Mouse (Mus musculus) hindbrain, embryonic 13.5 days (tissue): ENCODE measurements around the gene Evx2. TPM values are rescaled to one million over a fixed set of nuclear protein-coding genes. Genes with fewer than 3 reads are reported as not detected.

ENCODE experiments used
- ATAC-seq: fragments of 200-750 bp; cut with Nextera tagmentation; 2 replicates; pipeline ENCODE4 v1.8.0; 2017; ENCODE audit warnings: moderate TSS enrichment; ENCODE audit not compliant: low FRiP score
- H3K27ac ChIP-seq: fragments of 300-500 bp; sonication (generic); 2 replicates; pipeline ENCODE4 v1.5.1; 2015; ENCODE audit warnings: inconsistent platforms, mild to moderate bottlenecking, moderate library complexity
- H3K27me3 ChIP-seq: fragments of 300-500 bp; sonication (generic); 2 replicates; pipeline ENCODE4 v1.6.1; 2015; ENCODE audit warnings: mild to moderate bottlenecking, inconsistent platforms
- H3K36me3 ChIP-seq: fragments of 300-500 bp; sonication (generic); 2 replicates; pipeline ENCODE4 v1.6.1; 2015; ENCODE audit warnings: mild to moderate bottlenecking, inconsistent platforms
- H3K4me1 ChIP-seq: fragments of 300-500 bp; sonication (generic); replicated peaks from 2 replicates; pipeline ENCODE4 v1.6.1; 2015; ENCODE audit warnings: inconsistent platforms
- H3K4me2 ChIP-seq: fragments of 300-500 bp; sonication (generic); 2 replicates; pipeline ENCODE4 v1.6.1; 2015; ENCODE audit warnings: inconsistent platforms, mild to moderate bottlenecking, moderate library complexity
- H3K4me3 ChIP-seq: fragments of 300-500 bp; sonication (generic); 2 replicates; pipeline ENCODE4 v1.5.1; 2015; ENCODE audit warnings: mild to moderate bottlenecking, inconsistent platforms
- H3K9ac ChIP-seq: fragments of 300-500 bp; sonication (generic); 2 replicates; pipeline ENCODE4 v1.6.1; 2015; ENCODE audit warnings: mild to moderate bottlenecking, inconsistent platforms
- H3K9me3 ChIP-seq: fragments of 300-500 bp; sonication (generic); 2 replicates; pipeline ENCODE4 v1.6.1; 2016; ENCODE audit warnings: inconsistent platforms
- WGBS: fragments of 180-500 bp; shearing (Covaris S2); methylation state at CpG from one replicate; pipeline ENCODE4 v1.1.7; 2015; 5-methylcytosine and 5-hydroxymethylcytosine counted together
- polyA plus RNA-seq: library from polyadenylated mRNA; unstranded; fragments of >200 nt; fragmentation: Nextera tagmentation; extraction: Ambion mirVana; gene quantifications from 2 replicates; pipeline ENCODE4 v1.2.1, GENCODE M21; 2015

Evx2 gene
- polyA plus RNA-seq, 1 experiment from 2014 or later, result 1.3 TPM

DNA sequence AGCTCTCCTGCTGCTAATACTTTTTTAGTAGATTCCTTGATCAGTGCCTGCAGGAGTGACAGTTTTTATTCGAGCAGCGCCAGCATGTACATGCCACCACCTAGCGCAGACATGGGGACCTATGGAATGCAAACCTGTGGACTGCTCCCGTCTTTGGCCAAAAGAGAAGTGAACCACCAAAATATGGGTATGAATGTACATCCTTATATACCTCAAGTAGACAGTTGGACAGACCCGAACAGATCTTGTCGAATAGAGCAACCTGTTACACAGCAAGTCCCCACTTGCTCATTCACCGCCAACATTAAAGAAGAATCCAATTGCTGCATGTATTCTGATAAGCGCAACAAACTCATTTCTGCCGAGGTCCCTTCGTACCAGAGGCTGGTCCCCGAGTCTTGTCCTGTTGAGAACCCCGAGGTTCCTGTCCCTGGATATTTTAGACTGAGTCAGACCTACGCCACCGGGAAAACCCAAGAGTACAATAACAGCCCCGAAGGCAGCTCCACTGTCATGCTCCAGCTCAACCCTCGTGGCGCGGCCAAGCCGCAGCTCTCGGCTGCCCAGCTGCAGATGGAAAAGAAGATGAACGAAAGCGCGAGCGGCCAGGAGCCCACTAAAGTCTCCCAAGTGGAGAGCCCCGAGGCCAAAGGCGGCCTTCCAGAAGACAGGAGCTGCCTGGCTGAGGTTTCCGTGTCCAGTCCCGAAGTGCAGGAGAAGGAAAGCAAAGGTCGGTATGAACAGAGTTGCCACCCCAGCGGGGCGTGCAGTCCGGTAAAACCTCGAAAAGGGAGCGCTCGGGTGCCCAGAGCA is 32.8 kb upstream of the Evx2 start:
- no peak overlapping the region for H3K9ac ChIP-seq
- H3K4me2 ChIP-seq, result no peak overlapping the region
- peaks cover 95% of the 10 kb centered on the region for H3K27me3 ChIP-seq
- H3K4me1 ChIP-seq, result peaks cover 6% of the 10 kb centered on the region; the same call in 1 of the 2 replicates
- WGBS, result 6% methylated on average over 35 of the region's 35 CpGs
- no peak overlapping the region for H3K27ac ChIP-seq
- H3K36me3 ChIP-seq, result no peaks in the 10 kb centered on the region
- no peaks in the 10 kb centered on the region for H3K9me3 ChIP-seq
- no peak for ATAC-seq
- no peak overlapping the region for H3K4me3 ChIP-seq

DNA sequence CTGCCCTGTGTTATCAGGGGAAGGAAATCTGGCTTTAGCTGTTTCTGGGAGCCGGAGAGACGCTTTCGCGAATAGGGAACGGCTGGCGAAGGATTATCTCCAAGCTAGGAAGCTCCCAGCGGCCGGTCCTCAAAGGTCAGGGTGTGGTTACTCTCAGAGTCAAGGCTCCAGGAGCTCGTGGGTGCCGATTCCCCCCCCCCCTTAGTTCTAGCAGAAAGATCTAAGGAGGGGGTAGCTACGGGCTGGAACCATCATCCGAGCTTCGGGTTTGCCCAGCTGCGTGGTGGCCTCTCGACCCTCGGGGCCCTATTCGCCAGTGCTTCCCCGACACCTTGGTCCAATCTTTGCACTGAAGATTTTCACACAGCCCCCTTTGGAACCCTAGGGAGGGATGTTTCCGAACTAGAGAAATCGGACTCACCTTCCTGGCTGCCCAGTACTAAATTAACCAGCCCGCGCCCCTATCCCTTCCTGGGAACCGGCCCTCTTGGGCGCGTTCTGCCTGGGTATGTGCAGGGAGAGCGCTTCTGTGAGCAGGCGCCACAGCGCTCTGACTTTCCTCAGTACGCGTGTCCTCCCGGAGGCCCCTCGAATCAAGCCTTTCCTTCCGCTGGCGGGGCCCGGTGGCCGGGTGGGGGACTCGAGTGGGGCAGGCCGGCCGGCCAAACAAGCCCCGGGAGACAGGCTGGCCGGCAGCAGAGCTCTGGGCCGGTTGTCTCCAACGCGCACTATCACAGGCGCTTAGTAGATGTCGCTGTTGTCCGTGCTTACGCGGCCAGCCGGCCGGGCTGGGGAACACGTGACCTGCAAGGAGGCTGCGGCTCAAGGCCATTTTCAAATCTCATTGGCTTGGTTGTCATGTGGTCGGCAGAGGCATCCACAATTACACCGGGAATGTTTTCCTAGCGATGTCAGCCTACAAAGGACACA is 31.9 kb upstream of the Evx2 start, which contains the start of gene Hoxd10:
Gene Hoxd10, plus strand, starts transcription at position 903 of the 930 bp plus-strand sequence.
- Histone ChIP-seq H3K4me3 (no peak within 1 kb of the TSS), H3K4me1 (peaks cover 6% of the 10 kb centered on the region; the same call in 1 of the 2 replicates), H3K9me3 (no peaks in the 10 kb centered on the region), H3K27me3 (peaks cover 95% of the 10 kb centered on the region), H3K4me2 (no peak within 1 kb of the TSS), H3K9ac (no peak within 1 kb of the TSS), H3K27ac (no peak within 1 kb of the TSS), H3K36me3 (no peaks in the 10 kb centered on the region)
- ATAC-seq, result 0 out of 2 replicates have a peak, but pooled peaks have one; percentile 46
- WGBS, result under 1% methylated on average over 56 of the region's 56 CpGs

DNA sequence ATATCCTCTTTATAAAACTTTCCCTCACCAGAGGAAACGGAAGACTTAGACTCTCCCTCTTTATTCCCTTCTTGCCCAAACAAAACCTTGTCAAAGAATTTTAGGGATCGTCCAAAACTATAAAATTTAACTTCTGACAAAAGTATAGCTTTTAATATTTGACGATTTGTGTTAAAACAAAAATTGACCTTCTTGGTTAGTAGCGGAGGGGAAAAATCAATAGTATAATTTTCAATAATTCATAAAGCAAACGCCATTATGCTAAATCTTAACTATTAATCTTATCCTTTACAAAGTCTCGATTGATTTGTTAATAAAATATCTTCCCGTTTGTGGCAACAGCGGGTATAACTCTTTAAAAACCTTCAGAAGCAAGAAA is 31.0 kb upstream of the Evx2 start:
- WGBS, result 9% methylated on average over 8 of the region's 8 CpGs
- no peak overlapping the region for H3K4me2 ChIP-seq
- H3K27ac ChIP-seq, result no peak overlapping the region
- no peak for ATAC-seq
- H3K9me3 ChIP-seq, result no peaks in the 10 kb centered on the region
- H3K4me1 ChIP-seq, result peaks cover 6% of the 10 kb centered on the region; the same call in 1 of the 2 replicates
- H3K9ac ChIP-seq, result no peak overlapping the region
- peaks cover 94% of the 10 kb centered on the region for H3K27me3 ChIP-seq
- H3K4me3 ChIP-seq, result no peak overlapping the region
- H3K36me3 ChIP-seq, result no peaks in the 10 kb centered on the region

DNA sequence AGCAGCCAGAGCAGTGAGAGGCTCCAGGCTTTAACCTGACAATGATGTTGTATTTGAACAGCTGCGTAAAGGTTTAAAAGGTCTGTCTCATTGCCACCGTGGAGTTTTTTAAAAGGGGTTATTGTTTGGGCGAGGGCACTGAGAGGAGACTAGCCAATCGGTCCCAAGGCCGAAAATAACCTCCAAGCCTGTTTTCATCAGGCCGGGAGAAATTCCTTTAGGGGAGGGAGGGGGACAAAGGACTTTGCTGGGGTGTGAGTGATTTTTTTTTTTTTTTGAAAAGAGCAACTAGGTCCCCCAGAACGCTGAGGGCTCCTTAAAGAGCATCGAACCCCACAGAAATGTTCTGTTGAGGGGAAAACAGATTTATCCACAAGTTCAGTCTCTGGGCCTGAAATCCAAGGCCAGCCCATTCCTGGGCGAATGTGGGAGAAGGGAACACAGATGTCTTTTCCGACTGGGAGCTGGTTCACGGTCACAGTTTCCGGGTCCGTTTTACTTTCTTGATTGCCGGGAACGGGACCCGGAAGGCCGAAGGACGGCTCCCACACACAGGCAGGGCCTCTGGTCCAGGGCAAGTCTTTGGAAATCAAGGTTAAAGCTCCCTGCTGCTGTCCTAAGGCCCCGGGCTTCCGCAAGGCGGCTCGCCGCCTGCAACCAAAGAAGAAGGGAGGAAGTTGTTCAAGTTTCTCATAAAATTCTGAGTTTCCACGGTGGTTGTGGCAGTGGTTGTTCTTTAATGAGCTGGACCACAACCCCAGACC is 30.4 kb upstream of the Evx2 start:
- no peak overlapping the region for H3K27ac ChIP-seq
- H3K4me2 ChIP-seq, result no peak overlapping the region
- H3K9ac ChIP-seq, result no peak overlapping the region

GRCm38 (mm10) chr2:74688795-74689573 is 29.6 kb upstream of the Evx2 start:
- no peak for ATAC-seq
- H3K27ac ChIP-seq, result no peak overlapping the region
- H3K4me3 ChIP-seq, result no peak overlapping the region
- WGBS, result 4% methylated on average over 12 of the region's 12 CpGs
- no peak overlapping the region for H3K9ac ChIP-seq
- H3K4me1 ChIP-seq, result peaks cover 6% of the 10 kb centered on the region; the same call in 1 of the 2 replicates
- H3K9me3 ChIP-seq, result no peaks in the 10 kb centered on the region
- H3K36me3 ChIP-seq, result no peaks in the 10 kb centered on the region
- peaks cover 94% of the 10 kb centered on the region for H3K27me3 ChIP-seq
- H3K4me2 ChIP-seq, result no peak overlapping the region

More for the DNA sequence above, 30.4 kb upstream of the Evx2 start:
- Histone ChIP-seq H3K4me3 (no peak overlapping the region), H3K27me3 (peaks cover 94% of the 10 kb centered on the region), H3K36me3 (no peaks in the 10 kb centered on the region), H3K9me3 (no peaks in the 10 kb centered on the region), H3K4me1 (peaks cover 6% of the 10 kb centered on the region; the same call in 1 of the 2 replicates)
- ATAC-seq, result no peak
- 1% methylated on average over 24 of the region's 24 CpGs for WGBS

GRCm38 (mm10) chr2:74687698-74688555 is 28.6 kb upstream of the Evx2 start:
- under 1% methylated on average over 31 of the region's 31 CpGs for WGBS
- Histone ChIP-seq H3K4me1 (peaks cover 6% of the 10 kb centered on the region; the same call in 1 of the 2 replicates), H3K27ac (no peak overlapping the region), H3K9ac (no peak overlapping the region), H3K9me3 (no peaks in the 10 kb centered on the region), H3K4me2 (no peak overlapping the region), H3K36me3 (no peaks in the 10 kb centered on the region), H3K4me3 (no peak overlapping the region), H3K27me3 (peaks cover 94% of the 10 kb centered on the region)
- ATAC-seq, result no peak

- Histone ChIP-seq H3K4me2 (no peak overlapping the region), H3K27ac (no peak overlapping the region), H3K9ac (no peak overlapping the region), H3K36me3 (no peaks in the 10 kb centered on the region), H3K27me3 (peaks cover 94% of the 10 kb centered on the region), H3K9me3 (no peaks in the 10 kb centered on the region), H3K4me3 (no peak overlapping the region), H3K4me1 (peaks cover 13% of the 10 kb centered on the region)
- no peak for ATAC-seq
- WGBS, result 1% methylated on average over 27 of the region's 27 CpGs
These were observed 27.8 kb upstream of the Evx2 start for GRCm38 (mm10) chr2:74686988-74687697.

DNA sequence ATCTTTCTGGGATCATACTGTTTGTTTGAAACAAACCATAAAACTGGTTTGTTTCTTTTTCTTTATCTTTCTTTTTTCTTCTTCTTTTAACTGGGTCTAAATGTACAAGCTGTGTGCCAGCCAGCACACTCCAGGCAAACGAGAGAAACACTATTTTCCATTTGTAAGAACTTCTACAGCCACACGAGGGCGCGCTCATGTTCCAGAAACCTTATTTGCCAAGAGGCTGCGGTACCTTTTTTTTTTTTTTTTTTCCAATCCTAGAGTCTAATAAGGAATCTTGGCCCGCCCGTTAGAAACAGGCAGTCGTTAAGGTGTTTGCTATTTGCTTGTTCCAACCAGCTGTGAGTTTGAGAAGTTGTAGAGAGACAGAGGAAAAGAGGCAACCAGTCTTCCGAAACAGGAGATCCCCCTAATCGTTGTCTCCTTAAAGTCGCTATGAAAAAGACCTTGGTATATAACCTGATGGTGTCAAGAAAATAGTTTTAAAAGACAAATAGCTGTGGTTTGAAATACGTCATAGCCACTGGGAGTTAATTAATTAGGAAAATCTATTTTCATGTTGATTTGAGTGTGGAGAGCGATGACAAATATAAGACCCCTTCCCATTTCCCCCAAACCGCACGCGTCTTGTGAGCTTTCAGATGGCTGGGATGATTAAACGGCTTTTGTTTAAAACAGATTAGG is 27.1 kb upstream of the Evx2 start:
- no peak overlapping the region for H3K27ac ChIP-seq
- ATAC-seq, result no peak
- no peaks in the 10 kb centered on the region for H3K9me3 ChIP-seq
- H3K4me1 ChIP-seq, result peaks cover 15% of the 10 kb centered on the region
- H3K4me3 ChIP-seq, result no peak overlapping the region
- peaks cover 94% of the 10 kb centered on the region for H3K27me3 ChIP-seq
- H3K36me3 ChIP-seq, result no peaks in the 10 kb centered on the region
- H3K9ac ChIP-seq, result no peak overlapping the region
- 6% methylated on average over 17 of the region's 17 CpGs for WGBS
- no peak overlapping the region for H3K4me2 ChIP-seq

DNA sequence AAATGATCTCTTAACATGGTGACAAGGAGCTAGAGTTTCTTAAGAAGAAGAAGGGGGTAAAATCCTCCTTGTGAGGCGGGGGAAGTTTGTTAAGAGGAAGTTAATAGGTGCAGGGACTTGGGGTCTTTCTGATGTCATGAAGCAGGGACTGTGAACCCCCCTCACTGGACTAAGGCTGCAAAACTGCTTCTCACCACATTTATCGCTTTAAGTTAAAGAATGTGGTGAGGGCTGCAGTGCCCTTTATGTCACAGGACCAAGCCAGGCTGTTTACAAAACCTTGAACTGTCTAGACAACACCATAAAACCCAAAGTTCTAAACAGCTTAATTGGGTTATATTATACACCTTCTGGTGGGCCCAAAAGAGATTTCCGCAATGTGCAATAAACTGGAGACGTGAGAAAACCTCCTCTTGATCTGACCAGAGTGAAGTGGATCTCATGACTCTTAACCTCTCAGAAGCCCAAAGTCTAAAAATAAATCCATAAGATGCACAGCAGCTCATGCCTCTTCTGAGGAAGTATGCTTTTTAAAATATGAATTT is 25.8 kb upstream of the Evx2 start:
- WGBS, result 13% methylated on average over 4 of the region's 4 CpGs

More for the DNA sequence above, 25.8 kb upstream of the Evx2 start:
- Histone ChIP-seq H3K27me3 (peaks cover 98% of the 10 kb centered on the region), H3K9ac (no peak overlapping the region), H3K36me3 (no peaks in the 10 kb centered on the region), H3K4me3 (no peak overlapping the region), H3K4me2 (no peak overlapping the region), H3K9me3 (no peaks in the 10 kb centered on the region), H3K4me1 (peaks cover 13% of the 10 kb centered on the region), H3K27ac (no peak overlapping the region)
- no peak for ATAC-seq
